Mouse (Mus musculus): ENCODE data around the gene Wnt3a. TPM values are rescaled to one million over a fixed set of nuclear protein-coding genes. Genes with fewer than 3 reads are reported as not detected.

The Wnt3a gene
- 5.0 and 8.0 TPM in 2 replicates for polyA plus RNA-seq (2016; fragmentation: Nextera tagmentation; extraction: Ambion mirVana)

GRCm38 (mm10) chr11:59290702-59291303, at the start of gene Wnt3a:
Wnt3a (minus strand) TSS chr11:59290752.
- Histone ChIP-seq H3K4me1 (peaks cover 18% of the 10 kb centered on the region), H3K27ac (no peak within 1 kb of the TSS), H3K9ac (peak within 1 kb of the TSS; percentile 38), H3K4me2 (replicated peaks) (peak within 1 kb of the TSS; percentile 54), H3K9me3 (replicated peaks) (no peaks in the 10 kb centered on the region), H3K36me3 (no peaks in the 10 kb centered on the region), H3K4me3 (peak within 1 kb of the TSS; percentile 39), H3K27me3 (peaks cover 83% of the 10 kb centered on the region)
- ATAC-seq (ENCODE audit: low FRiP score): no peak
- 1% methylated on average over 22 of the region's 60 CpGs for WGBS

DNA sequence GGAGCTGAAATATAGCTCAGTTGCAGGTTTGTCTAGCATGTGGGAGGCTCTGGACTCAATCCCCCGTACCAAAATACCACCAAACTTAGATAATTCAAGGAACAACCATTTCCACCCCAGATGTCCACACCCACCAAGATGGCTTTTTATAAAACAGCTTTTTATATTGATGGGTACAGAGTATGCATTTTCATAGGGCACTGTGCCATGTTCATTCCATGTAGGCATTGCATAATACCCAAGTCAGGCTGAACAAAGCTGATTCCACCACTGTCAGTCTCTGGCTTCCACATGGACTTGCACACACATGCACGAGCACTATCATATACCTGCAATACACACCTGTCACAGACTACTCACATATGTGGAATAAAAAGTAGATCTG, 48.2 kb upstream of the Wnt3a start:
- Histone ChIP-seq H3K4me2 (replicated peaks) (no peak overlapping the region), H3K4me3 (no peak overlapping the region), H3K27me3 (0 out of 2 replicates have a peak, but pooled peaks cover 3% of the 10 kb centered on the region), H3K36me3 (no peaks in the 10 kb centered on the region), H3K27ac (no peak overlapping the region), H3K9me3 (replicated peaks) (no peaks in the 10 kb centered on the region), H3K9ac (no peak overlapping the region), H3K4me1 (peaks cover 7% of the 10 kb centered on the region; the same call in 1 of the 2 replicates)
- WGBS: 88% methylated on average over 2 of the region's 2 CpGs
- no peak for ATAC-seq (ENCODE audit: low FRiP score)

GRCm38 (mm10) chr11:59337955-59338735, 47.6 kb upstream of the Wnt3a start:
- H3K27ac ChIP-seq: no peak overlapping the region
- no peak for ATAC-seq (ENCODE audit: low FRiP score)
- peaks cover 7% of the 10 kb centered on the region; the same call in 1 of the 2 replicates for H3K4me1 ChIP-seq
- WGBS: 69% methylated on average over 13 of the region's 13 CpGs
- no peak overlapping the region for H3K9ac ChIP-seq
- H3K36me3 ChIP-seq: no peaks in the 10 kb centered on the region
- no peak overlapping the region for H3K4me2 ChIP-seq (replicated peaks)
- no peak overlapping the region for H3K4me3 ChIP-seq
- 0 out of 2 replicates have a peak, but pooled peaks cover 3% of the 10 kb centered on the region for H3K27me3 ChIP-seq
- no peaks in the 10 kb centered on the region for H3K9me3 ChIP-seq (replicated peaks)

DNA sequence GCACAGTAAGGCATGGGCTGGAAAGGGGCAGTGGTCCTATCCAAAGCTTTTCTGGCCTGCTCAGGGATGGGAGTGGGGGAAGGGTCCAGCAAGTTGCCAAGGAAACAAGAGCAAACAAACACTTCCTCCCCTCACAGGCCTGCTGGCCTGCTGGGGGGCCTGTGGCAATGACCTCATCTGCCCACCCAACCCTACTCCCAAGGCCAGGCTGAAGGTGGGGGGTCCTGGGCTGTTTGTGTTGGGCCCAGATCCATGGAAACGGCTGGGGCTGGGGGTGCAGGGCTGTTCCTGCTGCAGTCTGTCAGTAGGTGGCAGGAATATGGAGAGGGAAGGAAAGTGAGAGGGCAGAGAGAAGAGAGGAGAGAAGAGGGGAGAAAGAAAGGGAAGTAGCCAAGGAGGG, 45.8 kb upstream of the Wnt3a start:
- Histone ChIP-seq H3K27me3 (0 out of 2 replicates have a peak, but pooled peaks cover 3% of the 10 kb centered on the region), H3K4me3 (no peak overlapping the region), H3K27ac (no peak overlapping the region), H3K4me2 (replicated peaks) (no peak overlapping the region), H3K9ac (no peak overlapping the region), H3K4me1 (peaks cover 7% of the 10 kb centered on the region; the same call in 1 of the 2 replicates), H3K9me3 (replicated peaks) (no peaks in the 10 kb centered on the region), H3K36me3 (no peaks in the 10 kb centered on the region)
- WGBS: 4% methylated on average over 1 of the region's 1 CpGs
- ATAC-seq (ENCODE audit: low FRiP score): 0 out of 2 replicates have a peak, but pooled peaks have one; percentile 32

DNA sequence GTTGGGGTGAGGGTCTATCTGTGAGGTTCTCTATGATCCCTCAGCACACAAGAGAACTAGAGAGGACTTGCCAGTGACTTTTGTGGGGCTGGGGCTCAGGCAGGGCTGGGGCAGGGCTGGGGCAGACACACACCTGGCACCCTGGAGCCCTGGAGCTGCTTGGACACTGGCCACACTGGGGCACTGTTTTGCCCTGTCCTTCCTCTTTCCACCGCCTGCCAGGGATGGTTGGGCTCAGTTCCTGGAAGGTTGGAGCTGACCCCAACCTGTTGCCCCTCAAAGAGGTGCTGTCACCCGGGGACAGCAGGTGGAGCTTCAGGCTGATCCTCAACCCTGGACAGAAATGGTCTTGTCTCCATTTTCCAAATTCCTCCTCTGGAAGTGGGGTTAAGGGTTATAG, 45.4 kb upstream of the Wnt3a start:
- WGBS: 54% methylated on average over 2 of the region's 2 CpGs
- Histone ChIP-seq H3K27me3 (0 out of 2 replicates have a peak, but pooled peaks cover 3% of the 10 kb centered on the region), H3K9me3 (replicated peaks) (no peaks in the 10 kb centered on the region), H3K9ac (no peak overlapping the region), H3K36me3 (no peaks in the 10 kb centered on the region), H3K4me3 (no peak overlapping the region), H3K4me2 (replicated peaks) (no peak overlapping the region), H3K27ac (no peak overlapping the region), H3K4me1 (peaks cover 7% of the 10 kb centered on the region; the same call in 1 of the 2 replicates)
- no peak for ATAC-seq (ENCODE audit: low FRiP score)

DNA sequence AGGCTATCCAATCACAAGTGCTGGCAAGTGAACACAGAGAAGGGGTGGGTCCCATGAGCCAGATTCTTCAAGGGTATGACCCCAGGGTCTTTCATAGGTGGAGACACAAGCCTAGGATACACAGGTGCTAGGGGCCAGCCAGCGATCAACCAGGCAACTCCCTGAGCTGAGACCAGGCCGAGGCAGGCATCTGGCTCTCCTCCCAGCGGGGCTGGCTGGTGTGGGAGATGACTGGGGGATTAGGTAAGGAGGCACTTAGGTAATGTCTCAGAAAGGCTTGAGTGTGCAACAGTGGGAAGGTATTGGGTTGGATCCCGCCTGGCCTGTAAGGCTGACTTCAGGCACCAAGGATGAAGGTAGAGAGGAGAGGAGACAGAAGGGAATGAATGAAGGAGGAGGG, 44.6 kb upstream of the Wnt3a start:
- Histone ChIP-seq H3K9ac (no peak overlapping the region), H3K4me3 (no peak overlapping the region), H3K9me3 (replicated peaks) (no peaks in the 10 kb centered on the region), H3K36me3 (no peaks in the 10 kb centered on the region), H3K4me1 (peaks cover 8% of the 10 kb centered on the region), H3K4me2 (replicated peaks) (no peak overlapping the region), H3K27me3 (0 out of 2 replicates have a peak, but pooled peaks cover 3% of the 10 kb centered on the region), H3K27ac (no peak overlapping the region)
- WGBS: 85% methylated on average over 4 of the region's 4 CpGs
- ATAC-seq (ENCODE audit: low FRiP score): no peak

DNA sequence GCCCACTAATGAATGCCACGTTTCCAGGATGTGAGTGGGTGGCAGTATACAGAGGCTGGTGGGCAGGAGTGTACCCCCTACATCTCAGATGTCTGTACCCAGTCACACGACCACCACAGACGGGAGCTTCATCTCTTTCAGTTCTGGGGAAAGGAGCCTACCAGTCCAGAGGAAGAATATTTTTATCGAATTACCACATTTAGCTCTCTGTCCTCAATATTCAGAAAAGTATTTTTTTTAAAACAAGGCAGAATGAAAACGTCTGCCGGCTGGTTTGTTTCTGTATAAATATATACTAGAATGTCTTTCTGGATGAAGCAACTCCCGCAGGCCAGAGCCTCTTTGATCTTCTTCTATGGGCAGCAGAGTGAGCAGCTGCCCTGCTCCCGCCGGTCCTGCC, 42.4 kb upstream of the Wnt3a start:
- Histone ChIP-seq H3K27ac (no peak overlapping the region), H3K4me3 (no peak overlapping the region), H3K4me2 (replicated peaks) (no peak overlapping the region), H3K9me3 (replicated peaks) (no peaks in the 10 kb centered on the region), H3K36me3 (no peaks in the 10 kb centered on the region), H3K4me1 (peaks cover 23% of the 10 kb centered on the region), H3K9ac (no peak overlapping the region), H3K27me3 (0 out of 2 replicates have a peak, but pooled peaks cover 3% of the 10 kb centered on the region)
- ATAC-seq (ENCODE audit: low FRiP score): no peak
- 55% methylated on average over 9 of the region's 9 CpGs for WGBS

- ATAC-seq (ENCODE audit: low FRiP score): no peak
- H3K27me3 ChIP-seq: 0 out of 2 replicates have a peak, but pooled peaks cover 9% of the 10 kb centered on the region
- no peak overlapping the region for H3K4me3 ChIP-seq
- 81% methylated on average over 16 of the region's 16 CpGs for WGBS
- H3K27ac ChIP-seq: no peak overlapping the region
- H3K9me3 ChIP-seq (replicated peaks): no peaks in the 10 kb centered on the region
- H3K9ac ChIP-seq: no peak overlapping the region
- no peaks in the 10 kb centered on the region for H3K36me3 ChIP-seq
- H3K4me1 ChIP-seq: peaks cover 18% of the 10 kb centered on the region
- H3K4me2 ChIP-seq (replicated peaks): no peak overlapping the region
Measured at GRCm38 (mm10) chr11:59331167-59331869, 40.8 kb upstream of the Wnt3a start.

- no peaks in the 10 kb centered on the region for H3K9me3 ChIP-seq (replicated peaks)
- 0 out of 2 replicates have a peak, but pooled peaks have one; percentile 32 for ATAC-seq (ENCODE audit: low FRiP score)
- no peaks in the 10 kb centered on the region for H3K36me3 ChIP-seq
- no peak overlapping the region for H3K9ac ChIP-seq
- H3K4me3 ChIP-seq: no peak overlapping the region
- peaks cover 16% of the 10 kb centered on the region for H3K4me1 ChIP-seq
- WGBS: 48% methylated on average over 5 of the region's 5 CpGs
- H3K4me2 ChIP-seq (replicated peaks): no peak overlapping the region
- 0 out of 2 replicates have a peak, but pooled peaks cover 9% of the 10 kb centered on the region for H3K27me3 ChIP-seq
- no peak overlapping the region for H3K27ac ChIP-seq
Measured at GRCm38 (mm10) chr11:59330560-59330959, 40.0 kb upstream of the Wnt3a start.

- Histone ChIP-seq H3K9ac (peak overlapping the region; percentile 41; the same call in 1 of the 2 replicates), H3K4me1 (peaks cover 16% of the 10 kb centered on the region), H3K36me3 (no peaks in the 10 kb centered on the region), H3K4me2 (replicated peaks) (no peak overlapping the region), H3K27me3 (0 out of 2 replicates have a peak, but pooled peaks cover 9% of the 10 kb centered on the region), H3K4me3 (no peak overlapping the region), H3K9me3 (replicated peaks) (no peaks in the 10 kb centered on the region), H3K27ac (peak overlapping the region; percentile 48; the same call in 1 of the 2 replicates)
- WGBS: 19% methylated on average over 6 of the region's 6 CpGs
- no peak for ATAC-seq (ENCODE audit: low FRiP score)
Measured at GRCm38 (mm10) chr11:59329616-59330015, 39.1 kb upstream of the Wnt3a start.

DNA sequence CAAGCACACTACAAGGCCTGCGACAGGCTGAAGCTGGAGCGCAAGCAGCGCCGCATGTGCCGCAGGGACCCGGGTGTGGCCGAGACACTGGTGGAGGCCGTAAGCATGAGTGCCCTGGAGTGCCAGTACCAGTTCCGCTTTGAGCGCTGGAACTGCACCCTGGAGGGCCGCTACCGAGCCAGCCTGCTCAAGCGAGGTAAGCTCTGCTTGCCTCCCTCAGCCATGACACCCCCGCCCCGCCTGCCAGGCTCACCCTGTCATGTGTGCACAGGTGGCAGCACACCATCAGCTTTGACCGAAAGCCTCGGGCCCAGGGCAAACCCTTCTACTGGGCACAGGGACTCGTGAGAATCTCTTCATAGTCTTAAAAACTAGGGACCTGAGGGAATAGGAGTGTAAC, 37.1 kb upstream of the Wnt3a start:
- Histone ChIP-seq H3K4me3 (no peak overlapping the region), H3K27ac (no peak overlapping the region), H3K4me2 (replicated peaks) (no peak overlapping the region), H3K27me3 (0 out of 2 replicates have a peak, but pooled peaks cover 6% of the 10 kb centered on the region), H3K4me1 (peaks cover 19% of the 10 kb centered on the region), H3K9ac (no peak overlapping the region), H3K9me3 (replicated peaks) (no peaks in the 10 kb centered on the region), H3K36me3 (no peaks in the 10 kb centered on the region)
- no peak for ATAC-seq (ENCODE audit: low FRiP score)
- 84% methylated on average over 18 of the region's 18 CpGs for WGBS

DNA sequence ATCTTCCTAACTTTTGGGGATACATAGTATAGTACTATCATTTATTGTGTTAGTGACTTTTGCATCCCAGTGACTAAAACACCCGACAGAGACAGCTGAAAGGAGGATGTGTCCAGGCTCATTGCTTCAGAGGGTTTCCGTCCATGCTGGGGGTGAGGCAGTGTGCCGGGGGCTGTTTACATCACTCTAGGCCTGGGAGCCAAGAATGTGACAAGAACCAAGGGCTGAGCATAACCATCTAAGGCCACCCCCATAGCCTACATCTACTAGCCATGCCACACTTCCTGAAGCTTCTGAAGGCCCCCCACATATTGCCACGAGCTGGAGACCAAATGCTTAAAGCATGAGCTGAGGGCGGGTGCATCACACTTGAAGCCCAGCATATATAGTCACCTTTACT, 34.2 kb upstream of the Wnt3a start:
- Histone ChIP-seq H3K9ac (no peak overlapping the region), H3K27me3 (0 out of 2 replicates have a peak, but pooled peaks cover 6% of the 10 kb centered on the region), H3K36me3 (no peaks in the 10 kb centered on the region), H3K9me3 (replicated peaks) (no peaks in the 10 kb centered on the region), H3K4me3 (no peak overlapping the region), H3K4me1 (peaks cover 14% of the 10 kb centered on the region), H3K27ac (no peak overlapping the region), H3K4me2 (replicated peaks) (no peak overlapping the region)
- no peak for ATAC-seq (ENCODE audit: low FRiP score)
- WGBS: 86% methylated on average over 5 of the region's 5 CpGs
